Mouse (Mus musculus): Measurements from ENCODE around the gene Disc1. TPM values are rescaled to one million over a fixed set of nuclear protein-coding genes. Genes with fewer than 3 reads are reported as not detected.

Gene Disc1
- polyA plus RNA-seq, 1 experiment from 2014 or later: 0.19 TPM

DNA sequence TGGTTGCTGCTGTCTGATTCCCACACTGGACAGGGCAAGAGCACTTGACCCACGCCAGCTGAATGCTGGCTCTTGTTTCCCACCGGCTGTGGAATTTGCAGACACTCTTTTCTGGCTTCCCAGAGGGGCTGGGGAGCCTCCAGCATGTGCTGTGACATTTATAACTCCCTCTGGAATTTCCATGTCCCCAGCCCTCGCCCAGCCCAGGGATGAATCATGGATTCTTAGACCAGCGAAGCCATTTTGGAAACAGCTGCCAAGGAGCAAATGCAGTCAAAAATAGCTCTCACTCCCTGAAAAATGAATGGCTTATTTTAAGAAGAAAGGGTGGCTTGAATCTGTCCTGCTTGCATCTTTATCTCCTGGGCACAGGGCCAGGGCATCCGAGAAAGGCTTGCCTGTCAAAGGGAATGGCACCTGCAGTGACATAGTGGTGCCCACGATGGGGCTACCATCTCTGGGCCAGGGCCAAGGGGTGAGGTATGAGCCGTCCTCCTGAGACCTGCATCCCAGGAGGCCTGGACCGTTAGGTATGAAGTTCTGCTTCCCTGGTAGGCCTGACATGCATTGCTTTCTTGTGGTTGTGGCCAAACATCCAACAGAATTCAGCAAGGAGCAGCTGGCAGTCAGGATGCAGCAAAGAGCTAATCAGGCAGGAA lies 239.1 kb downstream of the Disc1 start:
- Histone ChIP-seq H3K36me3 (replicated peaks; ENCODE audit: insufficient read depth, low read length) (no peaks in the 10 kb centered on the region), H3K4me2 (ENCODE audit: low read depth, low read length) (no peak overlapping the region), H3K9me3 (ENCODE audit: low read length) (no peaks in the 10 kb centered on the region), H3K27ac (ENCODE audit: low read depth) (no peak overlapping the region), H3K27me3 (ENCODE audit: insufficient read depth, low read length) (no peaks in the 10 kb centered on the region), H3K4me1 (ENCODE audit: insufficient read depth) (no peaks in the 10 kb centered on the region), H3K4me3 (ENCODE audit: low read depth, low read length) (no peak overlapping the region), H3K9ac (replicated peaks) (no peak overlapping the region)
- DNase-seq (no peak), ATAC-seq (no peak)
- no peak for TF ChIP-seq CTCF (IDR thresholded peaks at IDR 0.05; ENCODE audit: low read depth)
- no peak for TF ChIP-seq EP300 (IDR thresholded peaks at IDR 0.05; ENCODE audit: low read depth)
- 59% methylated on average over 8 of the region's 8 CpGs for WGBS (ENCODE audit: insufficient replicate concordance)

DNA sequence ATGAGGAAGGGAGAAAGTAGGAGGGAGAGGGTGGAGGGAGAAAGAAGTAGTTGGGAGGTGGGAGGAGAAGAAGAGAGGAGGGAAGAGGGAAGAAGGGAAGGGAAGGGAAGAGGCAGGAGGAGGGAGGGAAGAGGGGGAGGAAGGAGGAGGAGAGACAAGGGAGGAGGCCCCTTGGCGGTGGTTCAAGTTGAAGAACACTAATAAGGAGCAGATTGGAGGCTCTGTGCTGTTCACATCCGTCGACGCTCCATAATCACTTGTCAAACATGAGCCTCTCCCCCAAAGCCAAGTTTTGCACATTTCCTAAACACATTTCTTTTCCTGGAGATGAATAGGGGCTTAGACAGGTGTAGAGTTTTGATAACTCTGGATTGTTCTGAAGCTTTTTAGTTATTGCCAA lies 245.3 kb downstream of the Disc1 start:
- Histone ChIP-seq H3K4me3 (ENCODE audit: low read depth, low read length) (no peak overlapping the region), H3K9me3 (ENCODE audit: low read length) (no peaks in the 10 kb centered on the region), H3K27ac (ENCODE audit: low read depth) (no peak overlapping the region), H3K4me2 (ENCODE audit: low read depth, low read length) (no peak overlapping the region), H3K4me1 (ENCODE audit: insufficient read depth) (no peaks in the 10 kb centered on the region), H3K36me3 (replicated peaks; ENCODE audit: insufficient read depth, low read length) (no peaks in the 10 kb centered on the region), H3K27me3 (ENCODE audit: insufficient read depth, low read length) (no peaks in the 10 kb centered on the region), H3K9ac (replicated peaks) (no peak overlapping the region)
- 62% methylated on average over 4 of the region's 4 CpGs for WGBS (ENCODE audit: insufficient replicate concordance)
- TF ChIP-seq CTCF (IDR thresholded peaks at IDR 0.05; ENCODE audit: low read depth) (no peak), EP300 (IDR thresholded peaks at IDR 0.05; ENCODE audit: low read depth) (no peak)
- ATAC-seq (no peak), DNase-seq (no peak)

DNA sequence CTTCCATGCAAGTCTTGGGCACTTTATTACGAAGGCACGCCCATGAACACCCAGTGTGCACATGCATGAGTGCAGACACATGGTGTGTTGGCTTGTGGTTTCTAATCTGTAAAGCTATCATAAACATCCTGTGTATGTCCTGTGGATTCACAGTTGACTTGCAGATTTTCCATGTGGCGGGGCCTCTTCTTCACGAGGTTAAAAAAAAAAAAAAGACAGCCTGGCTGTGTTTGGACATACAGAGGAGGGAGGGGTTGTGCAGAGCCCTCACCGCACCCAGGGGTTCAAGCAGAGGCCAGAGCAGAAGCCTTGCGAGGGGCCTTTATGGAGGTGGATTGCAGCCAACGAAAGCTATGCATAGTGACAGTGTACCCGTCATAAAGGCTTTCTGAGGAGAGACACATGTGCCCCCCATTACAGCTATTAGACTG lies 248.0 kb downstream of the Disc1 start:
- Histone ChIP-seq H3K9me3 (ENCODE audit: low read length) (peaks cover 5% of the 10 kb centered on the region), H3K4me2 (ENCODE audit: low read depth, low read length) (no peak overlapping the region), H3K4me3 (ENCODE audit: low read depth, low read length) (no peak overlapping the region), H3K9ac (replicated peaks) (no peak overlapping the region), H3K36me3 (replicated peaks; ENCODE audit: insufficient read depth, low read length) (no peaks in the 10 kb centered on the region), H3K27ac (ENCODE audit: low read depth) (no peak overlapping the region), H3K4me1 (ENCODE audit: insufficient read depth) (no peaks in the 10 kb centered on the region), H3K27me3 (ENCODE audit: insufficient read depth, low read length) (no peaks in the 10 kb centered on the region)
- TF ChIP-seq EP300 (IDR thresholded peaks at IDR 0.05; ENCODE audit: low read depth) (no peak), CTCF (IDR thresholded peaks at IDR 0.05; ENCODE audit: low read depth) (no peak)
- no peak for DNase-seq
- ATAC-seq: no peak
- WGBS (ENCODE audit: insufficient replicate concordance): 63% methylated on average over 8 of the region's 8 CpGs

DNA sequence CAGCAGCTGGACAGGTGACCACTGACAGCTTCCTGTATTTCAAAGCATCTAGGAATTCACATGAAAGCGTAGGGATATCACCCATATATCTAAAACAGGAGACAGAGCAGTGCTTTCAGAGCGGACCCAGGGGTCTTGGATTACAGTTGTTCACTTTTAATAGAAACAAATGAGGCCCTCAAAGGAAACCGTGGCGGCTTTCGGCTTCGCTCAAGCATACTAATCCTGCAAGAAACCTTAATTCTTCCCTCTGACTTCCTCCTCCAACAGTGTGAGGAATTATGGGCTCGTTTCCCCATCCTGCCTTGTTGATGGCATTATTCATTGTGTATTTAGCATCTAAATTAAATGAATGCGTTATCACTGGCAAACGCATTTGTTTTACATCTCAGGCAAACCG lies 252.7 kb downstream of the Disc1 start:
- peaks cover 5% of the 10 kb centered on the region for H3K9me3 ChIP-seq (ENCODE audit: low read length)
- no peak for ATAC-seq
- no peak for TF ChIP-seq EP300 (IDR thresholded peaks at IDR 0.05; ENCODE audit: low read depth)
- no peak for TF ChIP-seq CTCF (IDR thresholded peaks at IDR 0.05; ENCODE audit: low read depth)
- no peaks in the 10 kb centered on the region for H3K27me3 ChIP-seq (ENCODE audit: insufficient read depth, low read length)
- no peak overlapping the region for H3K27ac ChIP-seq (ENCODE audit: low read depth)
- no peak overlapping the region for H3K9ac ChIP-seq (replicated peaks)
- no peak for DNase-seq
- H3K4me1 ChIP-seq (ENCODE audit: insufficient read depth): 0 out of 2 replicates have a peak, but pooled peaks cover 4% of the 10 kb centered on the region
- no peak overlapping the region for H3K4me2 ChIP-seq (ENCODE audit: low read depth, low read length)
- 71% methylated on average over 10 of the region's 10 CpGs for WGBS (ENCODE audit: insufficient replicate concordance)
- no peak overlapping the region for H3K4me3 ChIP-seq (ENCODE audit: low read depth, low read length)
- no peaks in the 10 kb centered on the region for H3K36me3 ChIP-seq (replicated peaks; ENCODE audit: insufficient read depth, low read length)

DNA sequence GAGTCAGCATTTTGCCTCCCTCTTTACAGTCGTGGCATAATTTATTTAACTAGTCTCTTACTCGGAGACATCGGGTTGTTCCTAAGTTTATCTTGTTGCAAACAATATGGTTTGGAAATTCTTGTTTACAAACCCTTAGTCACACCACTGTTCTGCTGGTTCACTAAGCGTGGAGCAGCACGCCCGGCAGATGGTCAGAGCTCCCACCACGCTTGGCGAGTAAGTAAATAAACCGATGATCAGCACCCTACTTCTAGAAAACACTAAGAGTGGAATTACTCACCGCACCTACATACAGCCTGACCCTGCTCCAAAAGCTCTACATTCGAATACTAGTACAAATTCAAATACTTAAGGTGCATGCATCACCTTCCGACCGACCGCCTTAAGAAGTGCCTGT lies 256.0 kb downstream of the Disc1 start:
- ATAC-seq (no peak), DNase-seq (no peak)
- Histone ChIP-seq H3K4me2 (ENCODE audit: low read depth, low read length) (no peak overlapping the region), H3K27me3 (ENCODE audit: insufficient read depth, low read length) (no peaks in the 10 kb centered on the region), H3K4me3 (ENCODE audit: low read depth, low read length) (no peak overlapping the region), H3K9me3 (ENCODE audit: low read length) (peaks cover 2% of the 10 kb centered on the region), H3K27ac (ENCODE audit: low read depth) (no peak overlapping the region), H3K9ac (replicated peaks) (no peak overlapping the region), H3K4me1 (ENCODE audit: insufficient read depth) (0 out of 2 replicates have a peak, but pooled peaks cover 4% of the 10 kb centered on the region), H3K36me3 (replicated peaks; ENCODE audit: insufficient read depth, low read length) (no peaks in the 10 kb centered on the region)
- no peak for TF ChIP-seq EP300 (IDR thresholded peaks at IDR 0.05; ENCODE audit: low read depth)
- no peak for TF ChIP-seq CTCF (IDR thresholded peaks at IDR 0.05; ENCODE audit: low read depth)
- WGBS (ENCODE audit: insufficient replicate concordance): 67% methylated on average over 14 of the region's 14 CpGs

Small RNAs within 50 kb of the gene (microRNA-seq; reads per million reads assigned to microRNA genes)
- gene Gm22197: not detected

Other genes starting within 250 kb of the Disc1 start
- 20.9 and 24.2 TPM in 2 replicates for gene Gnpat, start 191.2 kb upstream of the Disc1 start, polyA plus RNA-seq (2015; fragmentation: Nextera tagmentation; extraction: Ambion mirVana)
- gene 2810004N23Rik, start 191.1 kb upstream of the Disc1 start, polyA plus RNA-seq (2015; fragmentation: Nextera tagmentation; extraction: Ambion mirVana): 16.8 and 17.6 TPM in 2 replicates
- 2.7 and 2.8 TPM in 2 replicates for gene Exoc8, start 156.5 kb upstream of the Disc1 start, polyA plus RNA-seq (2015; fragmentation: Nextera tagmentation; extraction: Ambion mirVana)
- 3.7 and 4.0 TPM in 2 replicates for gene Sprtn, start 156.3 kb upstream of the Disc1 start, polyA plus RNA-seq (2015; fragmentation: Nextera tagmentation; extraction: Ambion mirVana)
- gene Egln1, start 104.9 kb upstream of the Disc1 start, polyA plus RNA-seq (2015; fragmentation: Nextera tagmentation; extraction: Ambion mirVana): 3.2 and 3.3 TPM in 2 replicates
- gene Tsnax, start 41.2 kb upstream of the Disc1 start, polyA plus RNA-seq (2015; fragmentation: Nextera tagmentation; extraction: Ambion mirVana): 28.2 and 29.5 TPM in 2 replicates

Measured in liver, postnatal 0 days (tissue).